Mouse (Mus musculus) lung, postnatal 0 days (tissue): ENCODE measurements around the gene Sema6d. TPM values are rescaled to one million over a fixed set of nuclear protein-coding genes. Genes with fewer than 3 reads are reported as not detected.

ENCODE experiments used
- ATAC-seq: fragments of 200-750 bp; cut with Nextera tagmentation; 2 replicates; pipeline ENCODE4 v1.8.0; 2017; ENCODE audit warnings: moderate library complexity
- DNase-seq: peaks from one replicate; pipeline ENCODE4 v3.0.0-alpha.2; 2016; ENCODE audit warnings: low spot score
- H3K27ac ChIP-seq: fragments of 300-500 bp; sonication (generic); 2 replicates; pipeline ENCODE4 v1.5.1; 2014; ENCODE audit warnings: antibody characterized with exemption, mild to moderate bottlenecking, low read length, mixed read lengths
- H3K27me3 ChIP-seq: fragments of 300-500 bp; sonication (generic); replicated peaks from 2 replicates; pipeline ENCODE4 v1.6.1; 2014; ENCODE audit warnings: low read length, mixed read lengths; ENCODE audit not compliant: insufficient read depth
- H3K36me3 ChIP-seq: fragments of 300-500 bp; sonication (generic); 2 replicates; pipeline ENCODE4 v1.6.1; 2014; ENCODE audit warnings: low read length, mixed read lengths; ENCODE audit not compliant: insufficient read depth
- H3K4me1 ChIP-seq: fragments of 300-500 bp; sonication (generic); 2 replicates; pipeline ENCODE4 v1.6.1; 2014; ENCODE audit warnings: antibody characterized with exemption, low read depth, low read length, mixed read lengths; ENCODE audit not compliant: insufficient read depth
- H3K4me2 ChIP-seq: fragments of 300-500 bp; sonication (generic); replicated peaks from 2 replicates; pipeline ENCODE4 v1.6.1; 2014; ENCODE audit warnings: low read depth, mild to moderate bottlenecking, low read length, moderate library complexity, mixed read lengths
- H3K4me3 ChIP-seq: fragments of 300-500 bp; sonication (generic); 2 replicates; pipeline ENCODE4 v1.5.1; 2014; ENCODE audit warnings: low read depth, low read length
- H3K9ac ChIP-seq: fragments of 300-500 bp; sonication (generic); replicated peaks from 2 replicates; pipeline ENCODE4 v1.6.1; 2014; ENCODE audit warnings: low read depth, mild to moderate bottlenecking
- H3K9me3 ChIP-seq: fragments of 300-500 bp; sonication (generic); 2 replicates; pipeline ENCODE4 v1.6.1; 2016; ENCODE audit warnings: low read length, mixed read lengths
- CTCF ChIP-seq: IDR thresholded peaks from 2 replicates; pipeline ENCODE4 v1.5.1; 2016; ENCODE audit warnings: antibody characterized with exemption, mild to moderate bottlenecking
- EP300 ChIP-seq: IDR thresholded peaks from 2 replicates; pipeline ENCODE4 v1.6.1; 2016; ENCODE audit warnings: antibody characterized with exemption, mild to moderate bottlenecking, control low read depth
- WGBS: fragments of 180-500 bp; shearing (Covaris S2); extraction: QIAGEN DNeasy Blood & Tissue Kit; methylation state at CpG from one replicate; pipeline ENCODE4 v1.1.7; 2014; 5-methylcytosine and 5-hydroxymethylcytosine counted together
- polyA plus RNA-seq: library from polyadenylated mRNA; unstranded; fragments of >200 nt; fragmentation: Nextera tagmentation; extraction: Ambion mirVana; gene quantifications from 2 replicates; pipeline ENCODE4 v1.2.1, GENCODE M21; 2015

The Sema6d gene
- polyA plus RNA-seq, 1 experiment from 2014 or later: 7.4 TPM

DNA sequence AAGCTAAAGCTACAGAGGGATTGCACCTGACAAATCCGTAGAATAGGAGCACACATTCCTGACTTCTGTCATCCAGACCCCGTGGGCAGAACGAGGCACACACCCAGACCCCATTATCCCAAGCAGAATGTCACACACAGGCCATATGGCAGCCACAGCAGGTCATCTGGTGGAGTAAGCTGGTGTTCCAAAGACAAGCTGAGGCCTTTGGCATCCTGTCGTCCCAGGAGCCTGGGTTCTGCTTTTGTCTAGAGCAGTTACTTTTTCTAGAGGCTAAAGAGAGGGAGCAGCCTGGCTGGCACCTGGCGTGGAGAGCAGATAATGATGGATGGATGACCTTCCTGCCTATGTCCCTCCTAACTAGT, 551.4 kb downstream of the Sema6d start:
- Histone ChIP-seq H3K9ac (no peak overlapping the region), H3K4me3 (no peak overlapping the region), H3K27me3 (no peaks in the 10 kb centered on the region), H3K9me3 (no peaks in the 10 kb centered on the region), H3K27ac (no peak overlapping the region), H3K36me3 (no peaks in the 10 kb centered on the region), H3K4me1 (0 out of 2 replicates have a peak, but pooled peaks cover under 1% of the 10 kb centered on the region), H3K4me2 (no peak overlapping the region)
- TF ChIP-seq EP300 (no peak), CTCF (no peak)
- 41% methylated on average over 5 of the region's 5 CpGs for WGBS
- DNase-seq: no peak
- no peak for ATAC-seq

DNA sequence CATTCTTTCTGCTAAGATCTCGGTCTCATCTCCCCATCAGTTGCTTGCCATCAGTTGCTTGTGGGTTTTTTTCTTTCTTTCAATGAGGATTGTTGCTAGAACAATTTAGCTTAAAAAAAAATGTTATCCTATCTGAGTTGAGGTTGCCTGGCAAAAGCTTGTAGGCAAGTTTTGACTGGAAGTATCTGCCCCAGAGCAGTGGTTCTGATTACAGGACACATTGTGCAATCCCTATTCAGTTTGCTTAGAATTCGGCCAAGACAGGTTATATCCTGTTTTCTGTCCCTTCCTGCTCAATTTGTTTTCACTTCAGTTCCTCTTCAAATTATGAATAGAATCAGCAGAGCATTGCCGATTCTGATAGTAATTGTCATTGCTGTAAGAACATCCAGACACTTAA, 552.4 kb downstream of the Sema6d start:
- 58% methylated on average over 3 of the region's 3 CpGs for whole genome bisulfite sequencing
- Histone ChIP-seq H3K4me1 (no peaks in the 10 kb centered on the region), H3K9me3 (no peaks in the 10 kb centered on the region), H3K9ac (no peak overlapping the region), H3K27ac (no peak overlapping the region), H3K36me3 (no peaks in the 10 kb centered on the region), H3K4me3 (no peak overlapping the region), H3K27me3 (no peaks in the 10 kb centered on the region), H3K4me2 (no peak overlapping the region)
- no peak for TF ChIP-seq CTCF
- no peak for TF ChIP-seq EP300
- ATAC-seq (no peak), DNase-seq (no peak)

DNA sequence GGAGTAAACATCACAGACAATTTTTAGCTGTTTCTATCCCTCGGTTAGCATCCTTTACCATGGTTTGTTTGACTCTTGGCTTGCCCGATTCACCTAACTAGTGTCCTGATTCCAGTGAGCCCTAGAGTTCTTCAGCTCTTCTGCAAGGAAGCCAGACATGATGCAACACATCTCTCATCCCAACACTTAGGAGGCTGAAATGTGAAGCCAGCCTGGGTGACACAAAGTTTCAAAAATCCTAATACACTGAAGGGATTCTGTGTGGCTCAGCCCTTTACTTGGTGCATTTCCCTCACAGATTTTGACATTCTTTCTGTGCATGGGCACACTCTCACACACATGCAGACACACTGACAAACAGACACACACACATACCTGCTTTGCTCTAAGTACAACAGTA, 560.8 kb downstream of the Sema6d start:
- WGBS: 74% methylated on average over 2 of the region's 2 CpGs
- ATAC-seq: peak; percentile 44

DNA sequence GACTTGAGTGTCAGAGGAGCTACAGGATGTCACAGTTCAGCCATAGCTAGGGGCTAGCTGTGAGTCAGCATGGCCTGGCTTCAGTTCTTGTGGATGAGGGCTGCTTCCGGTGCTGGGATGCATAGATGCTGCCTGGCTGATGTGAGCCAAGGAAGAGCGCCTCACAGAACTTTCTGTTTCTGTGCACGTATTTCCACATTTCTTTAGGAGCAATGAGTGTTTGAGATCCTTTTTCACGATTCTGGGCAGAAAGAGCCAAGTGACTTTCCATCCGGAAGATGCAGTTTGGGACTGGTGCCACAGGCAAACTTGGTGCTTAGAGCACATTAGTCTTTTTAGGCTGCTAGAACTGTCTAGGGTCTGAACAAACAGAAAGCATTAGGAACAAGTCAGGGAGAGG, 561.4 kb downstream of the Sema6d start:
- H3K27ac ChIP-seq: no peak overlapping the region

More for the DNA sequence above, 560.8 kb downstream of the Sema6d start:
- no peaks in the 10 kb centered on the region for H3K9me3 ChIP-seq
- H3K27ac ChIP-seq: no peak overlapping the region
- H3K27me3 ChIP-seq: no peaks in the 10 kb centered on the region
- no peak for DNase-seq
- no peak overlapping the region for H3K4me2 ChIP-seq
- no peak for TF ChIP-seq CTCF
- TF ChIP-seq EP300: no peak
- H3K4me1 ChIP-seq: no peaks in the 10 kb centered on the region
- no peak overlapping the region for H3K9ac ChIP-seq
- no peak overlapping the region for H3K4me3 ChIP-seq
- no peaks in the 10 kb centered on the region; the same call in 1 of the 2 replicates for H3K36me3 ChIP-seq

DNA sequence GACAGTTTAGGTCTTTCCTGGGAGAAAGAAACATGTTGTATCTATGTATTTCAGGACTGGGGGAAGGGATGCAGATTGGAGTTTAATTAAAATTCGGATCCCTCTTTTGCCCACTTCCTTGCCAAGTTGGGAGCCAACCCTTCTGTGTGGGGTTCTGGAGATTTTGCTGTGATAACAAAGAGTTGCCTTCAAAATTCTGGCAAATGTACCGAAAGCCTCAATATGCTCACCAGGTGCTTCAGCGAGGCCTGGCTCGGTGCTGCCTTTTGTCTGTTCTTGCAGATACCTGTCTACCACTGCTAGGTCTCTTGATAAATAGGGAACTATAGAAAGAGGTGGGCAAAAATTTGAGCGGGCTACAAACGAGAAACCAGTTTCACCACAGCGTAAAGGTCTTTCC, 563.4 kb downstream of the Sema6d start:
- H3K36me3 ChIP-seq: no peaks in the 10 kb centered on the region; the same call in 1 of the 2 replicates
- no peak overlapping the region for H3K4me2 ChIP-seq
- DNase-seq (no peak), ATAC-seq (no peak)
- H3K4me3 ChIP-seq: no peak overlapping the region
- H3K4me1 ChIP-seq: no peaks in the 10 kb centered on the region
- H3K27me3 ChIP-seq: no peaks in the 10 kb centered on the region
- WGBS: 90% methylated on average over 7 of the region's 7 CpGs
- H3K27ac ChIP-seq: no peak overlapping the region
- TF ChIP-seq CTCF: no peak
- no peak for TF ChIP-seq EP300
- H3K9me3 ChIP-seq: no peaks in the 10 kb centered on the region
- no peak overlapping the region for H3K9ac ChIP-seq

More for the DNA sequence above, 561.4 kb downstream of the Sema6d start:
- ATAC-seq: peak; percentile 83
- no peak overlapping the region for H3K9ac ChIP-seq
- H3K9me3 ChIP-seq: no peaks in the 10 kb centered on the region
- 43% methylated on average over 5 of the region's 5 CpGs for WGBS
- TF ChIP-seq CTCF (no peak), EP300 (no peak)
- no peak overlapping the region for H3K4me2 ChIP-seq
- DNase-seq: peak; percentile 53
- no peaks in the 10 kb centered on the region for H3K27me3 ChIP-seq
- H3K4me3 ChIP-seq: no peak overlapping the region
- no peaks in the 10 kb centered on the region for H3K4me1 ChIP-seq
- no peaks in the 10 kb centered on the region; the same call in 1 of the 2 replicates for H3K36me3 ChIP-seq

DNA sequence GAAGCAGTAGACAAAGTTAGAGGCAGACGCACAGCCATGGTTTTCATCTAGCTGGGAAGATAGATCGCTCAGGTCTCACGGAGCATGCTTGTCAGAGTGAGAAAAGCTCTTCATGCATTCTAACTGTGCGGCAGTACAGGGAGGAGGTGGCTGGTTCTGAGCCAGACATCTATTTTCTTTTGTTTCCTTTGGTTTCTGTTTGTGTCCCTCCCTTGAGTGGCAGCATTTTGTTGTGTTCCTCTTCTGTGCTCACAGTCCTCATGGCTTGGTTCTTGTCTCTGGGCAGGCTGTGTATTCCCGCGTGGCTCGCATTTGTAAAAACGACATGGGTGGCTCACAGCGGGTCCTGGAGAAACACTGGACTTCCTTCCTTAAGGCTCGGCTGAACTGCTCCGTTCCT, 567.6 kb downstream of the Sema6d start:
- 87% methylated on average over 11 of the region's 11 CpGs for WGBS
- no peak for ATAC-seq
- Histone ChIP-seq H3K4me3 (no peak overlapping the region), H3K9ac (no peak overlapping the region), H3K9me3 (no peaks in the 10 kb centered on the region), H3K27me3 (no peaks in the 10 kb centered on the region), H3K27ac (no peak overlapping the region), H3K4me2 (no peak overlapping the region), H3K36me3 (peaks cover 7% of the 10 kb centered on the region; the same call in 1 of the 2 replicates), H3K4me1 (no peaks in the 10 kb centered on the region)
- DNase-seq: no peak
- TF ChIP-seq CTCF: no peak
- no peak for TF ChIP-seq EP300

DNA sequence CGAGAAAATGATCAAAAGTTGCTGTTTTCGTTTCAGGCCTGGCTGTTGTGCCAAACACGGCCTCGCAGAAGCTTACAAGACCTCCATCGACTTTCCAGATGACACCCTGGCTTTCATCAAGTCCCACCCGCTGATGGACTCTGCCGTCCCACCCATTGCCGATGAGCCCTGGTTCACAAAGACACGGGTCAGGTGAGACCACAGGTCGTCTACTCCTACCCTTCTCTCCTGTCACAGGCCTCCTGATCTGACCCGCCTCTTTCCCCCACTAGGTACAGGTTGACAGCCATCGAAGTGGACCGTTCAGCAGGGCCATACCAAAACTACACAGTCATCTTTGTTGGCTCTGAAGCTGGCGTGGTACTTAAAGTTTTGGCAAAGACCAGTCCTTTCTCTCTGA, 568.6 kb downstream of the Sema6d start:
- Histone ChIP-seq H3K36me3 (peaks cover 7% of the 10 kb centered on the region; the same call in 1 of the 2 replicates), H3K9me3 (no peaks in the 10 kb centered on the region), H3K27ac (no peak overlapping the region), H3K4me1 (no peaks in the 10 kb centered on the region), H3K9ac (no peak overlapping the region), H3K27me3 (no peaks in the 10 kb centered on the region), H3K4me3 (no peak overlapping the region), H3K4me2 (no peak overlapping the region)
- 89% methylated on average over 14 of the region's 14 CpGs for WGBS
- ATAC-seq: no peak
- TF ChIP-seq CTCF: no peak
- TF ChIP-seq EP300: no peak
- no peak for DNase-seq
